Mouse (Mus musculus): ENCODE measurements around the gene Gpx7.

Gpx7 gene

DNA sequence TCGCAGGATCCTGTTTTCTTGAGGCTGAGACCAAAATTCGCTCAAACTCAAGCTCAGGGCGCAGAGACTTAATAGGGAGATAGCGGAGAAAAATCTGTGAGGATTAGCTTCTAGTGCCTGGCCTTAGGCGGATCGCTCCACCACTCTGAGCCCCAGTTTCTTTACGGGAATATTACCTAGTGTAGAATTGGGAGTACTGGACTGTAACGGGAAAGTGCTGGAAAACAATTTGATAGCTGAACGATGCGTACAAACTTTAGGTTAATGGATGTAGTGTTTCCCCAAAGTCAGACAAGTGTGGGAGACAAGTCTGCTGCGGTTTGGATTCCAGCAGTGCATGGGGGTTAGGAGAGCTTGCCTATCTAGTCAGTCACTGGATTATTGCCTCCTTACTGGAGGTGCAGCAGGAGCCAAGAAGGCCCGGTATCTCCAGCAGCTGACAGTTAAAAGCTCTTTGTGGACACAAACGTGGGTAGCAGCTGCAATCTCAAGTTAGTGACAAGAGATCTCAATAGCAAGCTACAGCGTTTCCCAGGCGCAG, at the start of gene Gpx7:
TSS of gene Gpx7 (minus strand) at position 101 of the 541 bp plus-strand sequence.
- DNase-seq, result peak; percentile 3

DNA sequence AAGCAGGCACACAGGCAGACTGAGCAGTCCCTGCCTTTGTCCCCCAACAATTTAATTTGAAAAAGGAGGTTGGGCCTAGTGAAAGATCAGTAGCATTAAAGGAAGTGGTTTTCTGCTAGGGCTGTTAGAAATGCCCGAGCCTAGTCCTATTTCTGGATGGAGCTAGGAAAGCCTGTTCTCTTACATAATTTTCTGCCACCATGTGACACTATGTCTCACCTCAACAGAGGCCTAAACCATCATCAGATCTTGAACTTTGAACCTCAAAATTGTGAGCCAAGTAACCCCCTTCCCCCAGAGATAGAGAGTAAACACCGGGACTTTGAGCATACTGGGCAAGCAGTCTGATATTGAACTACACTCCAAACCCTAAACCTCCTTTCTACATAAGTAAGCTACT, 49.3 kb upstream of the Gpx7 start:
- no peak for DNase-seq

DNA sequence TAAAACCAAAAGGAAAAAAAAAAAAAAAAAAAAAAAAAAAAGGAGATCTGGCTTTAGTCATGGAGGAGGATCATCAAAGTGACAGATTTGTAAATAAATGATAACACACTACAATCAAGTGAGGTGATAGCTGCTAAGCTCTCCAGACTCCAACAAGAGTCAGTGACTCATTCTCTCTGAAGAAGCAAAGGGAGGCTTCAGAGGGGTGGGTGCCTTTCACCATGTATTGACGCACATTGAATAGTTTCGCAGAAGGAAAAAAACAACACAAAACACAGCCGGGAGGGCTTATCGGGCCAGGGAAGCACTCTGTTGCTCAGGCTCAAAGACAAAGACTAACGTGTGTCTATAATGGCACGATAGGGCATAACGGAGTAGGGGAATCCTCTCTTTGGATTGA, 41.3 kb upstream of the Gpx7 start:
- DNase-seq, result no peak

DNA sequence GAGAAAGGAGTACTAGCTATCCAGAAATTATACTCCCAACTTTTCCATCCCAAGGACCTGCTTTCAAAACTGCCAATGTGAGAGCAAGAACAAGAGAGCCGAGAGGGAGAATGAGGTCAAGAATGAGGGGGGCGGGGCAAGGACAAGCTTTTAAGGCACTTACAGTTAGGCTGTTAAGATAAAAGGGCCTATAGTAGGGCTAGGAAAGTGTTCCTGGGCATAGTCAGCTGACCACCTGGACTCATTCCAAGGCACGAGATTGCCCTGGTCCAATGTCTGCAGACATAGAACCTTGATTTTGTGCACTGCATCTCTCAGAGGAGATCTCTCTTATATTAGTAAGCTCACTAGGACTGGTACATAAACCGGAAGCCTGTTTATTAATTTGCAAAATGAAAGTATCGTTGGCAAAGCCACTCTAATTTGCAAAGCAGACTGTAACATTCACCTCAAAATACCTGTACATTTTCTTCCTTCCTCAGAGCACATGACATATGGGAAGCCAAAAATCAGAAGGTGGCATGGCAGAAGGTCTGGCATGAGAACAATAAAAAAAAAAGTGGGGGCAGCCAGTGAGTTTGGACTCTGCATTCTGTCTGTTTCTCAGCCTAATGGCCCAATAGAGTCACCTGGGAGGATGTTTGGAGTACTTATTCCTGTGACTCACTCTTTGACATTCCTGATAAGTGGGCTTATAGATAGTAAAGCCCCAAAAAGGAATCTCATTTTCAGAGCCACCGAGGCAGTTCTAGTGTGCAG, 31.5 kb upstream of the Gpx7 start:
- DNase-seq, result no peak

DNA sequence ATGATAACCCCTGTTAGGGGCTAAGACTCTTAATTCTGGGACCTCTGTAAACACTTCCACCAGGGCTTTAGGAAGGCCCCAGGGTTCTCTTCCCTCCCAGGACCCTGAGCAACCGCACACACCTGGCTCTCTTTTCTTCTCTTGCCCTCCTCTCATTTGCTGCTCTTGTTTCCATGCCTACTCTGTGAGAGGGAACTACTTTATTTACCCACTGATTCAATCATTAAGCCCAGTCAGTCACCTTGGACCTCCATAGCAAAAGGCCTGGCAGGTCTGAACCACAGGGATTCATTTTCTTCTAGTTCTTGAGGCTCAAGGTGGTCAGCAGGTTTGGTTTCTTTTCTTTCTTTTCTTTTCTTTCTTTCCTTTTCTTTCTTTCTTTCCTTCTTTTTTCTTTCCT, 29.5 kb upstream of the Gpx7 start:
- DNase-seq, result no peak

DNA sequence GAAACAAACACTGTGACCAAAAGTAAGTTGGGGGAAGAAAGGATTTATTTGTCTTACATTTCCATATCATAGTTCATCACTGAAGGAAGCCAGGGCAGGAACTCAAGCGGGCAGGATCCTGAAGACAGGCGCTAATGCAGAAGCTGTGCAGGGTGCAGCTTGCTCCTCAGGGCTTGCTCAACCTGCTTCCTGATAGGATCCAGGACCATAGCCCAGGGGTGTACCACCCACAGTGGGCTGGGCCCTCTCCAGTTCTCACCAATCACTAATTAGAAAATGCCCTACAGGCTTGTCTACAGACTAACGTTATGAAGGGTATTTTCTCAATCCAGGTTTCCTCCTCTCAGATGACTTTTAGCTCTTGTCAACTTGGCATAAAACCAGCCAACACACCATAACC, 28.9 kb upstream of the Gpx7 start:
- no peak for DNase-seq

DNA sequence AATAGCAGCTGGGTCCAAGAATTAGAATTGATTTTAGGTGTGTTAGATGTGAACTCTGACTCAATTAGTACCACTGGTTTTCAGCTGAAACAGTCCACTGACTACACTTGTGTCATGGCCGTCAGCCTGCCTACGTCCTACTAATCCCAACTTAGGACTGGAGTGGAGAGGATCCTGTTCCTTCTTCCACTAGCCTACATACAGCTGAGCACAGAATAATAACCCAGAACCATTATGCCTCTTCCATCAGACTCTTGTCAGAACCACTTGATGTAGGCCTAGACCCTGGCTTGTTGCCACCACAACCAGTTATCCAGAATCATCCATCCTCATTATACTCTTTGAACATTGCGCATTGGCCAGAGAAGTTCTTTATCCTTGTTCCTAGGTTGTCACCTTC, 28.0 kb upstream of the Gpx7 start:
- DNase-seq, result no peak

DNA sequence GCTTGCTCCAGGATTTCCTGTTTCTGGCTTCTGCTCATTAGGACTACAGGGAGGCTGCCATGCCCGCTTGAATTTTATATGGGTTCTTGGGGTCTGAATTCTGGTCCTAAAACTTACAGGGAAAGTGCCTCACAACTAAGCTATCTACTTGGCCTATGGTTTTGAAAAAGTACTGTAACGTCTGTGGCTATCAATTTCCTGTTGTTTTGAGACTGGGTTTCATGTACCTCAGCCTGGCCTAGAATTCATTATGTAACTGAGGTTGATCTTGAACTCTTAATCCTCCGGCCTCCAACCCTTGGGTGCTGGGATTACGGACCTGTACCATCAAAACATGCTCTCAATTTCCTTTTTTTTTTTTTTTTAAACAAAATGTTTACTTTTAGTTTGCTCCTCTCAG, 27.5 kb upstream of the Gpx7 start:
- DNase-seq, result no peak

DNA sequence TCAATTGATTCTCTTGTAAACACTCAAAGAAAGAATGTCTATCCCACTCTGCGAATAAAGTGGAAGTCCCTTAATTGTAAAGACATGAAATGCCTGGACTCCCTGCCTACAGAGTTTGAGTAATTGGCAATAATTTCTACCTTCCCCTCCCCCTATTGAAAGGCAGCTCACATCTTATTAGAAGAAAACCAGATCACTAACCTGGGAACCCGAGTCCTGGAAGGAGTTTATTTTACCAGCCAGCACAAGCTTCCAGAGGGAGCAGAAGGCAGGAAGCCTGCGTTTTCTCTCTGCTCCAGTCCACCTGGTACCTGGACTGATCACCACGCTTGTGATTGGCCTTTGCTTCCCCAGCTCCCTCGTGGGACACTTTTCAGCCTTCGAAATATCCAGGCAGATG, 26.6 kb upstream of the Gpx7 start:
- DNase-seq, result no peak

DNA sequence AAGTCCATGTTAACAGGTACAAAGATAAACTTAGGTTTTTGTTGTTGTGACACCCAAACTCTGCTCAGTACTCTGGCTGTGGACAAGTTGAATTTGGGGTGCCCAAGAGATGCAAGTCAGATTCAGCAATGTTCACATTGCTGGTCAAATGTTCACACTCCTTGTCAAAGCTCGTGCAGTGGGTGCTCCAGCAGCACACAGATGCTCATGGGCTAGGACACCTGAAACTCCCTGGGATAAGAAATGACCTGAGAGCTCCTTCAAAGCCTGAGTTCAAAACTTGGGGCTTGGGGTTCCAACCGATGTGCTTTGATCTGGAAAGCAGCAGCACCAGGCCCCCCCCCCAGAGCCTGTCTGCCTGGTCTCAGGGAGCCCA, 24.8 kb upstream of the Gpx7 start:
- no peak for DNase-seq

DNA sequence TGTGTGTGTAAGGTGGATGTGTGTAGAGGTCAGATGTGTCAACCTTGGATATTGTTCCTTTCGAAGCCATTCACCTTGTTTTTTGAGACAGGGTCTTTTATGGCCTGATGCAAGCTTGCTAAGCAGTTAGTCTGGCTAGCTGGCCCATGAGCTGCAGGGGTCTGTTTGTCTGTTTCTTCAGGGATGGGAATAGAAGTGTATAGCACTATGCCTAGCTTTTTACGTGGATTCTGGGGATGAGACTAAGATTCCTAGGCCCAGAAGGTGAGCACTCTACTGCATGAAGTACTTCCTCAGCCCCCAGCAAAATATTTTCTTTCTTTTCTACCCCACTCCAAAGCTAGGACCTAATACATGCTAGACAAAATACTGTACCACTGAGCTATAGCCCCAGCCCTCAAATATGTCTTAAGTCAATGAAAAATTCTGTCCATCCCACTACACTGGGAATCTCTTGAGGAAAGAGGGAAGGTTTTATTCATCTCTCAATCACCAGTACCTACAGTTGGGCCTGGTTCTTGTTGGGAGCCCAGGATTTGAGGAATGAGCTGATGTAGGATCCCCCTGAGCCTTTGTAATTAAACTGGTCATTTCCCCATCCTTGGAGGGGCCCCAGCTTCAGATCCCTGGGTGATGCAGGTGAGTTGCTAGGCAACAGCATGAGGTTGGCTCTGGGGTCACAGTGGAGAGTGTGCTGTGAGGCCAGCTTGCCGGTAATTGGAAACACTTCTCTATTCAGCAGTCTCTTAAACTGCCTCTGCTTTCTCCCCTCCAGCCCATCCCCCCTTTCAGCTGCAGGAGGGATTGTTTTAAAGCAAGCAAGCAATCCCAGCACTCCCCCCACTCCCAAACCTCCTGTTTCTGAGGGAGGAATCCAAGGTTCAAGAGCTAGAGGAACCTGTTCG, 24.1 kb upstream of the Gpx7 start:
- DNase-seq, result no peak

DNA sequence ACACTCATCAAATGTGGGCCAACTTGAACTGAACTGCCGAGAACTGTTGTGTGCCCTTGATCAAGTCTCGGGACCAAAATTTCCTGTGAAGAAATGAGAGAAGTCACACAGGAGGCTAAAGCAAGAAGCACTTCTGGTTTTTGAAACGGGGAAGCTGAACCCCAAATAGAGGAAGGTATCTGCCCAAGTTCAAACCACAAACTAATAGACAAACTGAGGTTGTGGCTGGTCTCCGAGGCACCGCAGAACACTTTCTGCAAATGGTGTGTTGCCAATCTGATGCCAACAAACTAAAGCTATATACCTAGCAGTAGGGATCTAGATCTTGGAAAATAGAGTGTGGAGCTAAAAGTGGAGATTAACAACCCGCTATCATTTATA, 21.6 kb upstream of the Gpx7 start:
- no peak for DNase-seq

DNA sequence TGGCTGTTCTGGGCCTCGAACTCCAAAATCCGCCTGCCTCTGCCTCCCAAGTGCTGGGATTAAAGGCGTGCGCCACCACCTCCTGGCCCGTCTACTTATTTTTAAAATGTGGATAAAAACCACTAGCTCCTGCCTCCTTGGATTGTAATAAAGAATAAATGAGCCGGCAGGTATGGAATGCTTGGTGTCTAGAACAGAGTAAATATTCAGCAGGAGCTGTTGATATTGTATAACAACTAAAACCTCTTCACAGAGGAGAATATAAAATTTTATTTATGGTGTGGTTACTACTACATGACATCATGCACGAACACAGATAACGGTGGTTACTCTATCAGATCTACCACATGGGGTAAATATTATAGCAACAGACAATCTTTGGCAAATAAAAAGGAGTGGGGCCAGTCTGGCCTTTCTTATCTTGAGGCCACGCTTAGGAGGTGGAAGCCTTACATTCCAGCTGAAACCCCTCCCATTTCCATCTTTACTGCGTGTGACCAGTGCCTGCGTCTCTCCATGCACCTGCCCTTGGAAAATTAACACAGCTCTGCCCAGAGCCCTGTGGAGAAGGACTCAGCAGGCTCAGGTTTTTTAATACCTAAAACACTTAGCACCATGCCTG, 21.1 kb upstream of the Gpx7 start:
- no peak for DNase-seq

DNA sequence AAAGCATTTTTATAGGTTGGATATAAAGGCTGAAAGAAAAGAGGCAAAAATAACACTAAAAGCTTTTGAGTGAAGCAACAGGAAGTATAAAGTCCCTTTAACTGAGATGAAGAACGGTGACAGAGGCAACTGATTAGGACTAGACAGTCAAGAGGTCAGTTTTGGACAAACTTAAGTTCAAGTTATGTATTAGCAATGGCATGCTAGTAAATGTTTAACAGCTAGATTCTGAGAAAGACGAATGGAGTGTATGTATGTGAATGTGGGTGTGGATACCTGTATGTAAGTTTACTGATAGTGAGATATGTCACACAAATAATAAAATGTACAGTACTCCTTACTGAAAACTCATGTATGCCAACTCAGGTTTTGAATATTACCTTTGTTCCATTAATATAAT, 17.8 kb upstream of the Gpx7 start:
- DNase-seq, result no peak

DNA sequence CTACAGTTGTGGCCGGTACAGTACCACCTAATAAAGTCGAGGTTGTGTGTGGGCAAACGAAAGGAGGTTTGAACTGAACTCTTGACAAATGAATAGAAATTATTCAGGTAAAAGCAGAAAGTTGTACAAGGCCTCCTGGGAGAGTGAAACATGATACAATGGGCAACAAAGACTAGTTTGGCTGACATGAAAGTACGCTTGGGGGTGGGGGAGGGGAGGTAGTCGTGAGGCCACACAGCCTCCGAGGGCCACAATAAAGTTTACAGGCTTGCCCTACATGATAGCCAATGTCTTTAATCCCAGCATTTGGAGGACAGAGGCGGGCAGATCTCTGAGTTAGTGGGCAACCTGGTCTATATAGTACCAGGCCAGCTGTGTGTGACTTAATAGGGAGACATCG, 860 bp upstream of the Gpx7 start:
- no peak for DNase-seq

DNA sequence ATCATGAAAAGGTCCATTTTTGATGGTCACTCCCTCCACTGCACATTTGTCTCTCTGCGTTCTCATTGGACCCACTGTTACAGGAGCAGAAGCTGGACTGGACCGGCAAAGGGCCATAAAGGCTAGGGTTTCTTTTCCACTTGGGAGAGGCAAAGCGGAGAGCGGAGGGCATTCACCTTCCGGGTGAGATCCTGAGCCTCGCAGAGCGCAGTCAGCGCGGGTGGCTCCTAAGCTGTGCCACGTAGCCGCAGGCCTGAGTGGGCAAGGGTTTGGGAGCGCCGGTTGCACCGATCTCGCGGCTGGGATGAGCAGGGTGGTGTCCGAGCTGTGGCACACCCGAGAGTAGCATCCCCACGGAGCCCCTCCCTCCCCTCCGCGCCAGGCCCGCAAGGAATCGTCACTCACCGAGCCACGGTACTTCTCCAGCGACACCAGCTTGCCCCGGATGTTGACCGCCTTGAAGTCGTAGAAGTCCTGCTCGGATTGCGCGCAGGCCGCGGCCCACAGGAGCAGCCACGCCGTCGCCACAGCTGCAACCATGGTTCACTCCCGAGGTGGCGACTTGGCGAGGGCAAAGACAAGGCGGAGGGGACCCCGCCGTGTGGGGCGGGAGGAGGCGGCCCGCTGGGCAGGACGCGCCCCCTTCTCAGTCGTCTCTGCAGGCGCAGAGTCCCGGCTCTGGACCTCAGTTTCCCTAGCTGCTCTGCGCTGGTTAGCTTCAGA, 462 bp downstream of the Gpx7 start:
- peak; percentile 72 for DNase-seq

DNA sequence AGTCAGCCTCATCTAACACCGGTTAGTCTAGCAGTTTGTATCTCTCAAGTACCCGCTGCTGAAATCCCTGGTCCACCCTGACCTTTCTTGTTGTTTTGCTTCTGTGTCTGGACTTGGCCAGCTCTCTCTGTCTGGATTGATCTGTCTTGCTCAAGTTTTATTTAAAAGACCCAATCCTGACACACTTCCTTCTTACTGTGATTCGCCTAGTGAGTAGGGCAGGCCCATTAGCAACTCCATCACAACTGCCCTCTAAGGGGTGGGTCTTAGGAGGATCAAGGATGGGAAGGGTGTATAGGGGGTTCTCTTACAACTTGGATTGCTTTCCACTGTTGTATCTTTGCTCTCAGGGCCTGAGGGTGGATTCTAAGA, 1.0 kb downstream of the Gpx7 start:
- no peak for DNase-seq

DNA sequence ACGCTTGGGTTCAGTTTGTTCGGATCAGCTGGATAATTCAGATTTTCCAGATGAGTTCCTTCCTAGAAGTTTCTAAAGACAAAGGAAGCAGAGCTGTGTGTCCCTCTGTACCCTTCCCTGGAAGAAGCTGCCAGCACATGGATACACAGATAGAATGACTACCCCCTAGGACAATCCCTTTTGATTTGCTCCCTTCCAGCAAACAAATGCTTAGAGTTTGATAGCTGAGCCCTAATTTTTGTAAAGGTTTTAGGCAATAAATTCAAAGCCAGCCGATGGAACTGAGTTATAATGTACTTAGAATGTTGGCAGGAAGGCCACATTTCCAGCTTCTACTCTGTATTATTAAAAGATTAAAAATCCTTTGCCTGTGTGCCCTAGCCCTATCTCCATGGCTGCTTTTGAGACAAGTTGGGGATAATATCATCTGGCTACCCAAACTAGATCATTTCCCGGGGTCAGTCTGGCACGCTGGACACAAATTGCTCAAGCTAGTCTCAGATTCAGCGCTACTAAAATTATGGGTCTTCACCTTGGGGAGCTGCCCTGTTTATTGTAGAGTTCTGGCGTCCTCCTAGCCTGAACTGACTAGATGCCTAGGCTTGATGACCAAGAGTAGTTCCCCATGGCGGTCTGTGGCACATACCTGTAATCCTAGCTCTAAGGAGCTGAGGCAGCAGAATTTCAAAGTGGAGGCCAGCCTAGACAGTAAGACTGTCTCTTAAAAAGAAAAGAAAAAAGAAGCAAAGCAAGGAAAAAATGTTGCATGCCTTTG, 2.7 kb downstream of the Gpx7 start:
- no peak for DNase-seq

DNA sequence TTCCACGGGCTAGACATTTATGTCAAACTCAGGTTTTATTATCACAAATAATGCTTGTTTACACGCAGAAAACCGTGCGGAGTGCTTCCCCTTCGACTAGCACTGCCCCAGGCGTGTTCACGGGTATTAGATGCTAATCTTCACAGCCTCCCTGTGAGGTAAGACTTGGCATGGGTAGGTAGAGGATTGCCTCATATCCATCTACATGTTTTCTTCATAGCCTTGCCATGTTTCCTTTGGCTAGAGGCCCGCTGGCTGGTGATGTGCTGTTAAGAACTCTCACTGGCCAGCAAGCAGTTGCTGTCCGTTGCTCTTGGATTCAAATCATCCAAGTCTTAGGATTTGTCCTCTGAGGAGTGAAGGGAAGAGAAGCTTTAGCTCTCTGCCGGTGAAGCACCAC, 6.4 kb downstream of the Gpx7 start:
- DNase-seq, result no peak

DNA sequence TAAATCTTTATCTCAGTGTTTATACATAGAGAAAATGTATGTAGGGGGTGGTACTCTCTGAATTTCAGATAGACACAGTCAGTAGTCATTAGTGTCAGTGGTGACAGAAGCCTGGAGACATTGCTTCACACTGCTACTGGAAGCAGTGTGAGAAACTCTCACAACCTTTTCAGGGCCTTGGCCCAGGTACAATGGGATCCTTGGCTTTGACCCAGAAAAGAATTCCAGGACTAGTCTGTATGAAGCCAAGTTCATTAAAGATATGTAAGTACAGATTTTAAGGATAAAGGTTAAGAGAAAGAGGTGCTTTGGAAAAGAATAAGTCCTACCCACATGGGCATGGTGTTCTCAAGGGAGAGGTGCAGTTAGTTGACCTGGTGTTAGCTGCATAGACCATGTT, 12.5 kb downstream of the Gpx7 start:
- DNase-seq, result no peak

DNA sequence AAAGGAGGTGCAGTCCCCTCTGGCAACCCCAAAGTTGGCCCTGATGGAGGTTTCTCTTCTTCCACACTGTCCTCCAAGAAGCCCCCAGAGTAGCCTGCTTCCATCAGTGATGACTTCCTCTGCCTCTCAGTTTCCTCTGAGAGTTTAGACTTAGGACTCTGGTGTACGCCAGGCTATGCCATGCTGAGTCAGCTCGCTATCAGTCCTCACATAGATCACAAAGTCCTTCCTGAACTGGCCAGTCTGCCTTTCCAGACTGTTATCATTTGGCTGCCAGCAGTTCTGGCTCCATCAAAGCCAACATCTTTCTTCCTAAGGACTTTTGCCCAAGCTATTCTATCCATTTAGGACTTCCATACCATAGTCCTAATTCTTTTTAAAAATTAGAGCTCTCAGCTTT, 14.2 kb downstream of the Gpx7 start:
- DNase-seq, result no peak

DNA sequence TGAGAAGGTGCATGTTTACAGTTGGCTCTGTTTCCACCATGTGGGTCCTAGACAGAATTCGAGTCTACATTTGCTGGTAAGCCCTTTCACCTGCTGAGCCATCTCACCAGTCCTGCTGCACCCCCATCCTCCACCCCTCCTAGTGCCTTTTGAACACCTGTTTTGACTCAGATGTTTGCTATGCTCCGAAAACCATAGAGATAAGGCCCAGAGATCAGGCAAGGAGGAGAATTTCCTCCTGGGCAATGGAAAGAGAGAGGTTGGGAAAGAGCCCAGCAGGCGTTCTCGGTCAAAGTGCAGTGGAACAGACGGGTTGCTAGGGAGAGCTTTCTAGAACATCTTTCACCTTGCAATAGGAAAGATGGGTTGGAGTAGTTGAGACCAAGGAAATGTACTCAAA, 15.6 kb downstream of the Gpx7 start:
- DNase-seq, result no peak
